Mouse (Mus musculus) skeletal muscle tissue, postnatal 0 days (tissue): ENCODE measurements around the gene Olfr1245. TPM values are rescaled to one million over a fixed set of nuclear protein-coding genes. Genes with fewer than 3 reads are reported as not detected.

Source experiments
- polyA plus RNA-seq: library from polyadenylated mRNA; unstranded; fragments of >200 nt; fragmentation: Nextera tagmentation; extraction: Ambion mirVana; gene quantifications from 2 replicates; pipeline ENCODE4 v1.2.1, GENCODE M21; 2015

Gene Olfr1245
- polyA plus RNA-seq, result not detected in 2 replicates

GRCm38 (mm10) chr2:89578347-89578746 is at the start of gene Olfr1245:
TSS of gene Olfr1245 (minus strand) at chr2:89578447.

GRCm38 (mm10) chr2:89618145-89618544 is 39.9 kb upstream of the Olfr1245 start, which contains the start of gene Olfr1248:
TSS of gene Olfr1248 (minus strand) at chr2:89618245.

GRCm38 (mm10) chr2:89614030-89614429 is 35.8 kb upstream of the Olfr1245 start, which contains the start of gene Olfr1247:
TSS of gene Olfr1247 (minus strand) at chr2:89614130.

GRCm38 (mm10) chr2:89593057-89593456 is 14.8 kb upstream of the Olfr1245 start, which contains the start of gene Olfr1246:
TSS of gene Olfr1246 (minus strand) at chr2:89593157.

GRCm38 (mm10) chr2:89531387-89531786 is 46.9 kb downstream of the Olfr1245 start, which contains the start of gene Olfr1243:
TSS of gene Olfr1243 (minus strand) at chr2:89531487.

Other genes starting within 250 kb of the Olfr1245 start
- not detected in 2 replicates for gene Olfr1232, start 248.8 kb downstream of the Olfr1245 start, polyA plus RNA-seq
- gene Olfr1233, start 236.0 kb downstream of the Olfr1245 start, polyA plus RNA-seq, result not detected in 2 replicates
- gene Olfr1234, start 213.6 kb downstream of the Olfr1245 start, polyA plus RNA-seq, result not detected in 2 replicates
- gene Olfr1238, start 168.8 kb downstream of the Olfr1245 start, polyA plus RNA-seq, result not detected in 2 replicates
- gene Olfr1239, start 158.0 kb downstream of the Olfr1245 start, polyA plus RNA-seq, result not detected in 2 replicates
- not detected in 2 replicates for gene Olfr1240, start 135.4 kb downstream of the Olfr1245 start, polyA plus RNA-seq
- not detected in 2 replicates for gene Olfr1241, start 91.3 kb downstream of the Olfr1245 start, polyA plus RNA-seq
- gene Olfr1242, start 80.1 kb downstream of the Olfr1245 start, polyA plus RNA-seq, result not detected in 2 replicates
- gene Olfr1243, start 47.0 kb downstream of the Olfr1245 start, polyA plus RNA-seq, result not detected in 2 replicates
- not detected in 2 replicates for gene Olfr1246, start 14.7 kb upstream of the Olfr1245 start, polyA plus RNA-seq
- gene Olfr1247, start 35.7 kb upstream of the Olfr1245 start, polyA plus RNA-seq, result not detected in 2 replicates
- gene Olfr1248, start 39.8 kb upstream of the Olfr1245 start, polyA plus RNA-seq, result not detected in 2 replicates
- gene Olfr1249, start 56.5 kb upstream of the Olfr1245 start, polyA plus RNA-seq, result not detected in 2 replicates
- not detected in 2 replicates for gene Olfr1250, start 83.0 kb upstream of the Olfr1245 start, polyA plus RNA-seq
- not detected in 2 replicates for gene Olfr1251, start 93.5 kb upstream of the Olfr1245 start, polyA plus RNA-seq
- not detected in 2 replicates for gene Olfr1252, start 146.6 kb upstream of the Olfr1245 start, polyA plus RNA-seq
- gene Olfr1253, start 178.6 kb upstream of the Olfr1245 start, polyA plus RNA-seq, result not detected in 2 replicates
- not detected in 2 replicates for gene Olfr1254, start 215.2 kb upstream of the Olfr1245 start, polyA plus RNA-seq
- gene Olfr1255, start 233.6 kb upstream of the Olfr1245 start, polyA plus RNA-seq, result not detected in 2 replicates